Mouse (Mus musculus): ENCODE data around the gene Ndufs8.

DNA sequence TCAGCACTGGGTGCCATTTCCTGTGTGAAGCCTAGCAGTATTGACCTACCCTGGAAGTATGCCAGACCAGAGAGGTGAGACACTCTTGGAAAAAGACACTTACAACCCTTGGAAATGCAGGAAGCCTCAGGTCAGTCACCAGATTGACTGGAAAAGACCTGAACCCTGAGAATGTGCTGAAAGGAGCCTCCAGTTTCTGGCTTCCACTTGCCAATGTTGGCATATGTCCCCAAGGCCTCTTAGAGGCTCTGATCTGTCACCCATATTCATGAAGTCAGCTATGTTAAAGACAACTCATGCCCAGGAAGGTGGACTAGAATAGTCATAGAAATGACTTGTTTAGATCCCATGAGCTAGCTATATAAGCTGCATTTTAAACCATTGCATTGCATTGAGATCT, 41.1 kb downstream of the Ndufs8 start:
- TF ChIP-seq CTCF (IDR thresholded peaks at IDR 0.05; ENCODE audit: control insufficient read depth, insufficient read depth, insufficient read length): no peak
- TF ChIP-seq USF1 (IDR thresholded peaks at IDR 0.05; ENCODE audit: low read depth): no peak
- no peak for TF ChIP-seq MAX (IDR thresholded peaks at IDR 0.05)
- no peak for TF ChIP-seq CEBPB (IDR thresholded peaks at IDR 0.05; ENCODE audit: low read depth)
- no peak for TF ChIP-seq MYOG (IDR thresholded peaks at IDR 0.05; ENCODE audit: control insufficient read depth, extremely low read depth, insufficient read length)
- TF ChIP-seq FOSL1 (IDR thresholded peaks at IDR 0.05; ENCODE audit: insufficient read depth, low read length, poor library complexity, severe bottlenecking): no peak
- TF ChIP-seq MYOD1 (IDR thresholded peaks at IDR 0.05; ENCODE audit: control insufficient read depth, insufficient read length, low read depth): no peak
